Mouse (Mus musculus): ENCODE data around the gene Prkaa1. TPM values are rescaled to one million over a fixed set of nuclear protein-coding genes. Genes with fewer than 3 reads are reported as not detected.

Gene Prkaa1
- polyA plus RNA-seq, 1 experiment from 2014 or later, result 18.2 TPM

DNA sequence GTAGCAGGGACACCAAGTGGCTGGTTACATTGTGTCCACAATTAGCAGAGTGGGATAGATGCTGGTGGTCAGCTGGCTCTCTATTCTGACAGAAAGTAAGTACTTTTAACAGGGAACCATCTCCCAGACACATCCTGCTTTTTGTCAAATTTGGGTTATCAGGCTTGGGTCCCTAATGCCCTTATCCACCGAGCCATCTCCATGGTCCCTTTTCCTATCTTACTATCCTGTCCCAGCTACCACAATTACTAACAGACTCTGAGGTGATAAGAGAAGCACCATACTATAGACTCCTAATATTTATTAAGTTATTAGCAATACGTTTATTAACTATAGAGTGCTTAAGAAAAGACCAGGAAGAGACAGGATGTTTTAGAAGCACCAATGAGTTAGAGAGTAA lies 4.3 kb upstream of the Prkaa1 start:
- ATAC-seq (ENCODE audit: low FRiP score), result no peak
- Histone ChIP-seq H3K4me3 (replicated peaks; ENCODE audit: low read length) (no peak overlapping the region), H3K9me3 (ENCODE audit: control insufficient read depth, low read length) (no peaks in the 10 kb centered on the region), H3K4me2 (replicated peaks) (no peak overlapping the region), H3K27me3 (ENCODE audit: control insufficient read depth, insufficient read depth, low read length) (no peaks in the 10 kb centered on the region), H3K36me3 (replicated peaks; ENCODE audit: control insufficient read depth, insufficient read depth) (no peaks in the 10 kb centered on the region), H3K9ac (no peak overlapping the region), H3K27ac (no peak overlapping the region), H3K4me1 (replicated peaks; ENCODE audit: control insufficient read depth, insufficient read depth, low read length) (no peaks in the 10 kb centered on the region)
- DNase-seq (ENCODE audit: low spot score), result no peak
- 90% methylated on average over 2 of the region's 2 CpGs for WGBS

DNA sequence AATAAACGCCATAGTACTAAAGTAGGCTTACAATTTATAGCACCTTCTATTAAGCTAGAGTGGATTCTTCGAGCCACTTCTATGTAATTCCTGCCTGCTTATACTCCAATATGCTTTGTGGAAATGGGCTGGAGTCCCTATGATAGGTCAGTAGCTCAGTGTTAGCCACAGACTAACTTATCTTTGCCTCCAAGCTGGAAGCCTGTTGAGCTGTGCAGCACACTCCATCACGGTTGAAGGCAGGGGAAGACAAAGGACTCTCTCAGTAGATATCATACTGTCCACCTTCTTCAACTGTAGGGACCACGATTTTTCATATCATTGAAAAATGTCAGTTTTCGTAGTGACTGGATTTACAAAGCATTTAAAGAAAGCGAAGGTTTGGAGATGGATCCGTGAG lies 3.8 kb upstream of the Prkaa1 start:
- ATAC-seq (ENCODE audit: low FRiP score), result no peak
- H3K4me3 ChIP-seq (replicated peaks; ENCODE audit: low read length), result no peak overlapping the region
- WGBS, result 88% methylated on average over 7 of the region's 7 CpGs
- H3K4me1 ChIP-seq (replicated peaks; ENCODE audit: control insufficient read depth, insufficient read depth, low read length), result peaks cover 3% of the 10 kb centered on the region
- H3K27ac ChIP-seq, result no peak overlapping the region
- H3K9ac ChIP-seq, result no peak overlapping the region
- H3K36me3 ChIP-seq (replicated peaks; ENCODE audit: control insufficient read depth, insufficient read depth), result no peaks in the 10 kb centered on the region
- DNase-seq (ENCODE audit: low spot score), result no peak
- no peak overlapping the region for H3K4me2 ChIP-seq (replicated peaks)
- H3K27me3 ChIP-seq (ENCODE audit: control insufficient read depth, insufficient read depth, low read length), result no peaks in the 10 kb centered on the region
- H3K9me3 ChIP-seq (ENCODE audit: control insufficient read depth, low read length), result no peaks in the 10 kb centered on the region

DNA sequence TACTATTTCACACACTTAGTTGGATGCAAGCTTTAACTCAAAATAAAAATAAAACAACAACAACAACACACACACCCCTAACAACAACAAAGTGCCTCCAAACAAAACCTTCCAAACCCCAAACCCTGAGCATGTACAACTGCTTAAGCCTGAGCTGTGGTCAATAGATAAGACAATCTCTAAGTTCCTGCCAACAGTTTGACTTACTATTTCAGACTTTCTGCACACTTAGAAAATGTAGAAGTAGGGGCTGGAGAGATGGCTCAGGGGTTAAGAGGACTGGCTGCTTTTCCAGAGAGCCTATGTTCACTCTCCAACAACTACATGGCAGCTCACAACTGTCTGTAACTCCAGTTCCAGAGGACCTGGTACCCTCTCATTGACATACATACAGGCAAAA lies 3.3 kb upstream of the Prkaa1 start:
- Histone ChIP-seq H3K9me3 (ENCODE audit: control insufficient read depth, low read length) (no peaks in the 10 kb centered on the region), H3K27me3 (ENCODE audit: control insufficient read depth, insufficient read depth, low read length) (no peaks in the 10 kb centered on the region), H3K9ac (no peak overlapping the region), H3K27ac (no peak overlapping the region), H3K36me3 (replicated peaks; ENCODE audit: control insufficient read depth, insufficient read depth) (no peaks in the 10 kb centered on the region), H3K4me1 (replicated peaks; ENCODE audit: control insufficient read depth, insufficient read depth, low read length) (peaks cover 8% of the 10 kb centered on the region), H3K4me2 (replicated peaks) (no peak overlapping the region), H3K4me3 (replicated peaks; ENCODE audit: low read length) (no peak overlapping the region)
- DNase-seq (ENCODE audit: low spot score), result no peak
- ATAC-seq (ENCODE audit: low FRiP score), result no peak

DNA sequence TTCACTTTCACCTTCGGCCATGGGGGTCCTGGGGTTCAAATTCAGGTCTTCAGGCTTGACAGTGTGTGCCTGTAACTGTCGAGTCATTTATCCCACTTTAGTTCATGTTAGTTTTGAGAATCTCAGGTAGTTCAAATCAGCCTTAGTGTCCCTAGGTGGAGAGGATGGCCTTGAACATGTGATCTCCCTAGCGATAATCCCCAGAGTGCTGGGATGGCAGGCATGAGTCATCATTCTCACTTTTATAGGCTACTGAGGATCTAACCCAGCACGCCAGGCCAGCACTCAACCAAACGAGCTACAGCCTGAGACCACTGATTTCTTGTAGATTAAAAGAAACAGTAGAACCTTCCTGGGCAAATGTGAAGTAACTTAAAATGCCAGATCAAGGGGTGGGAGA lies 1.6 kb upstream of the Prkaa1 start:
- no peak for ATAC-seq (ENCODE audit: low FRiP score)
- peaks cover 16% of the 10 kb centered on the region for H3K4me1 ChIP-seq (replicated peaks; ENCODE audit: control insufficient read depth, insufficient read depth, low read length)
- H3K4me2 ChIP-seq (replicated peaks), result no peak overlapping the region
- no peak overlapping the region for H3K27ac ChIP-seq
- 72% methylated on average over 5 of the region's 5 CpGs for WGBS
- no peaks in the 10 kb centered on the region for H3K36me3 ChIP-seq (replicated peaks; ENCODE audit: control insufficient read depth, insufficient read depth)
- no peaks in the 10 kb centered on the region for H3K27me3 ChIP-seq (ENCODE audit: control insufficient read depth, insufficient read depth, low read length)
- H3K9me3 ChIP-seq (ENCODE audit: control insufficient read depth, low read length), result no peaks in the 10 kb centered on the region
- no peak for DNase-seq (ENCODE audit: low spot score)
- no peak overlapping the region for H3K4me3 ChIP-seq (replicated peaks; ENCODE audit: low read length)
- H3K9ac ChIP-seq, result no peak overlapping the region

DNA sequence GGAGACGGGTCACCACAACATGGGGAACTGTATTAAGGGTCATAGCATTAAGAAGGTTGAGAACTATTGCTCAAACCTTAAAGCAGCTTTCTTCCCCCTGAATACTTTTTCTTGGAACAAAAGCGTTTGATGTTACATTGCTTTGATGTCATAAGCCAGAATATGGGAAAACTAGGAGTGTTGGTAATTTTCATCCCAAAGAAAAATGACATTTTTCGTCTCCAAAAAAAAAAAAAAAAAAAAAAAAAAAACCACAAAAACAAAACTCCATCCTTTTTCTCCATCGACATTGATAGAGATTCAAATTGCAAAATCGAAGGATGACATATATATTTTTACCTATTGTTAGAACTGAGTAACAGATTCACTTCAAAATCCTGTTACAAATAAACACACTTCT lies 947 bp upstream of the Prkaa1 start:
- Histone ChIP-seq H3K9me3 (ENCODE audit: control insufficient read depth, low read length) (no peaks in the 10 kb centered on the region), H3K27me3 (ENCODE audit: control insufficient read depth, insufficient read depth, low read length) (no peaks in the 10 kb centered on the region), H3K9ac (no peak overlapping the region), H3K27ac (no peak overlapping the region), H3K4me2 (replicated peaks) (peak overlapping the region; percentile 61), H3K4me3 (replicated peaks; ENCODE audit: low read length) (peak overlapping the region; percentile 84), H3K36me3 (replicated peaks; ENCODE audit: control insufficient read depth, insufficient read depth) (no peaks in the 10 kb centered on the region), H3K4me1 (replicated peaks; ENCODE audit: control insufficient read depth, insufficient read depth, low read length) (peaks cover 16% of the 10 kb centered on the region)
- ATAC-seq (ENCODE audit: low FRiP score), result no peak
- no peak for DNase-seq (ENCODE audit: low spot score)
- 78% methylated on average over 5 of the region's 5 CpGs for WGBS

DNA sequence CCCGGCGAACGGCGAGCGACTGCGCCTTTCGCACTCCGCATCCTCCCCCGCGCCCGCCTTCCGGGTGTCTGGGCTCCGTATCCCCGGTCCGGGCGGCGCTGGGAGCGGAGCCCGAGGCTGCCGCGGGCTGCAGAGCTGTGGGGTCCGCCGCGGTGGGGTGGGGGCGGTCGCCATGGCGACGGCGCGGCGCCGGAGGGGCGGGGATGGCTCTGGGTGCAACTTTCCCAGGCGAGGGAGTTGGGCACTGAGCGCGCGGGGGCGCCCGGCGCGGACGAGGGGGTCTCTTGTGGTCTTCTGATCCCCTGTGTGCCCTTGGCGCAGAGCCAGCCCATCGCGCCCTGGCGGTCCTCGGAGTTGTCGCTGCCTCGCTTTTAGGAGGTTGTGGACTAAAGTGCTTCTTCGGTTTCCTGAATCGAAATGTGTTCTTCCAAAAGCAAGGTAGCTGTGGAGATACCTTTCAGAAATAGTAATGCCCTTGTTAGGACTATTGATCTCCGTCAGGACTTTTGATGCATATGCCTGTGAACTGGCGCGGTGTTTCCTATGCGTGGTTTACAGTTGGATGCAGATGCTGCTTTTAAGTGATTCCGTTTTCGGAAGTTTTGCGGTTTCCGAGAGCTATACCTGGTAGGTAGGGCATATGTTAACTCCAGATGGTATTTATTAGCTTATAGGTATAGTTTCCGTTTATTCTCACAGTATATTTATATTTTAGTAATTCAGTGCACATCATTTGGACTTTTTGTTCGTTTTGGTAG lies 539 bp downstream of the Prkaa1 start:
- peak overlapping the region; percentile 84 for H3K4me3 ChIP-seq (replicated peaks; ENCODE audit: low read length)
- peak overlapping the region; percentile 93 for H3K27ac ChIP-seq
- ATAC-seq (ENCODE audit: low FRiP score) (peak; percentile 93), DNase-seq (ENCODE audit: low spot score) (peak; percentile 71)
- no peaks in the 10 kb centered on the region for H3K9me3 ChIP-seq (ENCODE audit: control insufficient read depth, low read length)
- peaks cover 16% of the 10 kb centered on the region for H3K4me1 ChIP-seq (replicated peaks; ENCODE audit: control insufficient read depth, insufficient read depth, low read length)
- no peaks in the 10 kb centered on the region for H3K36me3 ChIP-seq (replicated peaks; ENCODE audit: control insufficient read depth, insufficient read depth)
- peak overlapping the region; percentile 61 for H3K4me2 ChIP-seq (replicated peaks)
- H3K9ac ChIP-seq, result peak overlapping the region; percentile 80
- no peaks in the 10 kb centered on the region for H3K27me3 ChIP-seq (ENCODE audit: control insufficient read depth, insufficient read depth, low read length)
- WGBS, result 2% methylated on average over 57 of the region's 61 CpGs

DNA sequence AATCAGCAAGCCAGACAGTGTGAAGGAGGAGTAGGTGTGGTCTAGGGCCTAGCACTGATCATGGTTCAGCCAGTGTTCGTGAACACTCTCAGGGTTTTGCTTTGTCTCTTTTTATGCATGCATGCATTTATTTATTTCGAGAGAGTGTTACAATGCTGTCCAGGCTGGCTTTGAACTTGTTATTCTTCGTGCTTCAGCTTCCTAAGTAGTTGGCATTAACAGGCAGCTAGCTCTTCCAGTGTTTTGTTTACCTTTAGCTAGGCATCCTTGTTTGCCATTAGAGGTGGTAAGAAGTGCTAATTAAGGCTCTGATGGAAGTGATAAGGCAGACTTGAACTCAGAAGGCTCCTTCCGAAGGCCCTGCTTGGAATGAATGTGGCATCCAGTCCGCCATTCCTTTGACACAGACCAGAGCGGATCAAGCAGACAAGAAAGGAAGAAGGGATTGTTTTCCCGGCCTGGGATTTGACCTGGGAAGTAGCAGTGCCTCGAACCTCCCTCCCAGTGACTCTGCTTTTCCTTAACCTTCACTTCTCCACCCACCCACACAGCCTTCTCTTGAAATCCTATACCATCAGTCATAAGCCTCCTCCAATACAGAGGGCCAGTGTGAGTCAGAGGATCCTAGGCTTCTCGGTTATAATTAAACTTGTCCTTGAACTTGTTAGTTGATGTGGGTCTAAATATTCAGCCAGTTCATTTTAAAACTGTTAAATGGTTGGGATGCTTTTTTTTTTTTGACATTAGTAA lies 1.7 kb downstream of the Prkaa1 start:
- Histone ChIP-seq H3K9ac (peak overlapping the region; percentile 80), H3K27me3 (ENCODE audit: control insufficient read depth, insufficient read depth, low read length) (no peaks in the 10 kb centered on the region), H3K36me3 (replicated peaks; ENCODE audit: control insufficient read depth, insufficient read depth) (no peaks in the 10 kb centered on the region), H3K4me1 (replicated peaks; ENCODE audit: control insufficient read depth, insufficient read depth, low read length) (peaks cover 16% of the 10 kb centered on the region), H3K4me2 (replicated peaks) (peak overlapping the region; percentile 61), H3K27ac (no peak overlapping the region), H3K4me3 (replicated peaks; ENCODE audit: low read length) (peak overlapping the region; percentile 84), H3K9me3 (ENCODE audit: control insufficient read depth, low read length) (no peaks in the 10 kb centered on the region)
- no peak for ATAC-seq (ENCODE audit: low FRiP score)
- 46% methylated on average over 9 of the region's 9 CpGs for WGBS
- no peak for DNase-seq (ENCODE audit: low spot score)

DNA sequence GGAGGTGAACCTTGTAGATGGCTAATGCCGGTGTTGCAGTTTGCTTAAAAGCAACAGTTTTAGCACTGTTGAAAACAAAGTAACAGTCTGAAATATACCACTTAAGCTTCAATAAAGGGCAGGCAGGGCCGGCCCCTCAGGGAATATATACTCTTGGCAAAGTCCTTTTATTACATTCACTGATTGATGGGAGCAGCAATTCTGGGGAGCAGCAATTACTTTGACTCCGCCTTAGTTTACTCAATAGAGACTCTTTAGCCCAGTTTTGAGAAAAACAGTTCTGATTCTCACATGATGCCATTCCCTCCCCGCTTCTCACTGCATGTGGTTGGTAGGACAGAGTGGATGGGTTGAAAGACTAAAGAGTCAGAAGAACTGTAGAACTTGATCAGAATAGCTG lies 5.5 kb downstream of the Prkaa1 start:
- Histone ChIP-seq H3K9me3 (ENCODE audit: control insufficient read depth, low read length) (no peaks in the 10 kb centered on the region), H3K27me3 (ENCODE audit: control insufficient read depth, insufficient read depth, low read length) (no peaks in the 10 kb centered on the region), H3K4me2 (replicated peaks) (no peak overlapping the region), H3K4me3 (replicated peaks; ENCODE audit: low read length) (no peak overlapping the region), H3K4me1 (replicated peaks; ENCODE audit: control insufficient read depth, insufficient read depth, low read length) (peaks cover 16% of the 10 kb centered on the region), H3K9ac (no peak overlapping the region), H3K36me3 (replicated peaks; ENCODE audit: control insufficient read depth, insufficient read depth) (no peaks in the 10 kb centered on the region), H3K27ac (no peak overlapping the region)
- DNase-seq (ENCODE audit: low spot score) (no peak), ATAC-seq (ENCODE audit: low FRiP score) (no peak)
- 86% methylated on average over 4 of the region's 4 CpGs for WGBS

DNA sequence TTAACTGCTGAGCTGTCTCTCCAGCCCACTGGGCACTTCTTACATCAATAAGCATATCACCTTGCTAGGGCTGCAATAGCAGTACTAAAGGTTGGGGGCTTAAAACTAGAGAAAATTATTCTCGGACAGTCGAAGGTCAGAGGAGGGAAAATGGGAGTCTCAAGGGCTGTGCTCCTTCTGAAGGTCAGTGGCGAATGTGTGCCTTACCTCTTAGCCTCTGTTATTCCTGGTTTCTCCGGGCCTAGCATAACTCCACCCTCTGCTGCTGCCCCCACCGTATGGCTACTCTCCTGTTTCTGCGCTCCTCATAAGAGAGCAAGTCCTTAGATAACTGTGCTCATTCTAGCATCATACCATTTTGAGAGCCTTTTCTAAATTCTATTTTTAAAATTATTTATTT lies 8.5 kb downstream of the Prkaa1 start:
- DNase-seq (ENCODE audit: low spot score) (no peak), ATAC-seq (ENCODE audit: low FRiP score) (no peak)
- no peak overlapping the region for H3K4me2 ChIP-seq (replicated peaks)
- H3K4me1 ChIP-seq (replicated peaks; ENCODE audit: control insufficient read depth, insufficient read depth, low read length), result 0 out of 2 replicates have a peak, but pooled peaks cover 4% of the 10 kb centered on the region
- WGBS, result over 99% methylated on average over 6 of the region's 6 CpGs
- no peaks in the 10 kb centered on the region for H3K9me3 ChIP-seq (ENCODE audit: control insufficient read depth, low read length)
- H3K4me3 ChIP-seq (replicated peaks; ENCODE audit: low read length), result no peak overlapping the region
- no peaks in the 10 kb centered on the region for H3K27me3 ChIP-seq (ENCODE audit: control insufficient read depth, insufficient read depth, low read length)
- no peaks in the 10 kb centered on the region for H3K36me3 ChIP-seq (replicated peaks; ENCODE audit: control insufficient read depth, insufficient read depth)
- no peak overlapping the region for H3K9ac ChIP-seq
- H3K27ac ChIP-seq, result no peak overlapping the region
